Mouse (Mus musculus) spleen, postnatal 10 days (tissue): ENCODE results near the gene Shisa8.

Source experiments
- DNase-seq, 2 experiments: peaks; one replicate each; pipeline ENCODE4 v3.0.0; 2021 to 2022; ENCODE audit warnings: low spot score in 2 of 2

Shisa8 gene

GRCm38 (mm10) chr15:82203611-82204351 lies 8.8 kb downstream of the Shisa8 start:
- DNase-seq: no peak

GRCm38 (mm10) chr15:82203090-82203489 lies 9.5 kb downstream of the Shisa8 start:
- DNase-seq: no peak

- no peak for DNase-seq
These were observed 10.5 kb downstream of the Shisa8 start for GRCm38 (mm10) chr15:82202086-82202485.

GRCm38 (mm10) chr15:82199546-82199945 lies 13.1 kb downstream of the Shisa8 start:
- DNase-seq: no peak

- DNase-seq: no peak
These were observed 14.3 kb downstream of the Shisa8 start for GRCm38 (mm10) chr15:82198342-82198741.

- no peak for DNase-seq
These were observed 14.7 kb downstream of the Shisa8 start for GRCm38 (mm10) chr15:82197937-82198336.

GRCm38 (mm10) chr15:82197246-82197750 lies 15.3 kb downstream of the Shisa8 start:
- no peak for DNase-seq

GRCm38 (mm10) chr15:82196300-82196699 lies 16.3 kb downstream of the Shisa8 start:
- DNase-seq: no peak

GRCm38 (mm10) chr15:82192617-82193016 lies 20.0 kb downstream of the Shisa8 start:
- no peak for DNase-seq

- DNase-seq: peak; percentile 68 to 84
These were observed 24.0 kb downstream of the Shisa8 start for GRCm38 (mm10) chr15:82188481-82189240.

- DNase-seq: no peak
These were observed 24.7 kb downstream of the Shisa8 start for GRCm38 (mm10) chr15:82187924-82188323.

- DNase-seq: no peak
These were observed 25.2 kb downstream of the Shisa8 start for GRCm38 (mm10) chr15:82187401-82187800.

- DNase-seq: peak; percentile 43 to 56
These were observed 25.7 kb downstream of the Shisa8 start for GRCm38 (mm10) chr15:82186931-82187330.

GRCm38 (mm10) chr15:82186131-82186530 lies 26.5 kb downstream of the Shisa8 start:
- DNase-seq: peak; percentile 41 to 56

- no peak for DNase-seq
These were observed 27.4 kb downstream of the Shisa8 start for GRCm38 (mm10) chr15:82185062-82185783.

- DNase-seq: no peak
These were observed 28.0 kb downstream of the Shisa8 start for GRCm38 (mm10) chr15:82184656-82185055.

GRCm38 (mm10) chr15:82184183-82184582 lies 28.4 kb downstream of the Shisa8 start:
- peak; percentile 69 to 71 for DNase-seq

GRCm38 (mm10) chr15:82183596-82183995 lies 29.0 kb downstream of the Shisa8 start:
- DNase-seq: no peak

- DNase-seq: no peak
These were observed 30.3 kb downstream of the Shisa8 start for GRCm38 (mm10) chr15:82182311-82182710.

- no peak for DNase-seq
These were observed 31.5 kb downstream of the Shisa8 start for GRCm38 (mm10) chr15:82181131-82181530.

GRCm38 (mm10) chr15:82177743-82178290 lies 34.8 kb downstream of the Shisa8 start:
- DNase-seq: no peak

GRCm38 (mm10) chr15:82175091-82175490 lies 37.5 kb downstream of the Shisa8 start:
- no peak for DNase-seq
